Mouse (Mus musculus) frontal cortex, postnatal 36 days (tissue): Measurements from ENCODE around the gene Kirrel3.
A peak's percentile ranks its signal among the peaks of the same experiment; 100 is the strongest.

Source experiments
- DNase-seq, 2 experiments: peaks; one replicate each; pipeline ENCODE4 v3.0.0; 2022; ENCODE audit warnings: low spot score in 2 of 2

Gene Kirrel3

DNA sequence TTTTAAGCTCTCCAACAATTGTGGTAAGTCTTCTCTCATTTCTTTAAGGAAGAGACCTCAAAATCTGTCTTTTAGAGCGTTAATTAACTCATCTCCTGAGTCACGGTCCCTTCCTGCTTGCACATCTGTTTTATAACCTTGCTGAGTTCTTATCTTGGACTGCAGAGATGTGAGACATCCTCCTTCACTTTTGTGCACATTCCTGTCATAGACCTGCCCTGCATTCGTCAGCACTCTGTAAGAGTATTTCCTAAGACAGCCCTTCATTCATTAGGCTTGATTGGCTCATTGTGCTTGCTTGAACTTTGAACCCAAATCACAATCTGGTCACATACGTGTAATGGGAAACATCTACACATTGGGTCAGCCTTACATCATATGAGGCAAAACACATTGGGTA, 114.6 kb downstream of the Kirrel3 start:
- no peak for DNase-seq

DNA sequence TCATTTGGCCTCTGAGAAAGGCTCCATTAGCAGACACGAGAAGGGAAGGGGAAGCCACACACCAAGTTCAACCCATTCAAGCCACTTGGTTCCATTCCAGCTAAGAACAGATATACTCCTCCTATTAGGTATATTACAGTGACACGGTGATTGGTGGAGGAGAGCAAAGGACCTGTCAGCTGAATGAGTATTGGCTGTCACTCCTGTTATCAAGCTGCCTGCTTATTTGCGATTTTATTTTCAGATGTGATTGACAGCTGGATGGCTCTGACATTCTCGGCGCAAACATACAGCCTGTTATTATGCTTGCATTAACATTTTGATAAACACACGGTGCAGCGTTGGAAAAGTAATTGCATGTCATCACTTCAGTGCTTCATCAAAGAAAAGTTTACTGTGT, 118.1 kb downstream of the Kirrel3 start:
- no peak for DNase-seq

DNA sequence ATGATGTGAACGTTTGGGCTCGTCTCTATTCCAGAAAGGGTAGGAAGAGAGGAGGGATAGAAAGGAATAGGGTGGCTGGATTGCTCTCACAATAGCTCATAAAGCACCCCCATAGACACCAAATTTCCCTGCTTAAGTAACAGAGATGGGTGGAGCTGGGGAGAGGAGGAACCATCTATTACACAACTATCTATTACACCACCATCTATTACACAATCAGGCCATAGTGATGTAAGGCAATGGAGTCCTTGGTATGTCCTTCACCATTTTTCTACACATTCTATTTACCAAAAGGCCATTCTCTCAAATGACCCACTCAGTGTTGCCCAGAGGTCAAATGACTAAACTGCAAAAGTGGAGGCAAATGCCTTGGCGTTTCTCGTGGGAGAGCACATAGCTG, 119.2 kb downstream of the Kirrel3 start:
- DNase-seq = no peak

DNA sequence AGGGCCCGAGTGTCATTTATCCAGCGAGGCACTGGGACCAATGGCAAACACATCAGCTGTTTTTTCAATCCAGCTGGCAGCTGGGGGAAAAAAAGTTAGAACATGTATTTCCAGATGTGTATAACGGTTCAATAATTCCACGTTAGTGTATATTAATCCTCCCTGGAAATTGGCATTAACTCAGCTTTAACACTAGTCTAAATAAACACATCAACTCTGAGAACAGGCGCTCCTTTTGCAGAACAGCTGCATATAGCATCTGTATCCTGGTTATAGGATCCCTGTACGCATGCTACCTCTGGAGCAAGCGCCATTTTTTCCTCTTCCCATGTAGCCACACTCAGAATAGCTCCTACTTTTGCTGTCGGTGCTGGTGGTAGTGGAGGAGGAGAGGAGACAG, 119.8 kb downstream of the Kirrel3 start:
- no peak for DNase-seq

DNA sequence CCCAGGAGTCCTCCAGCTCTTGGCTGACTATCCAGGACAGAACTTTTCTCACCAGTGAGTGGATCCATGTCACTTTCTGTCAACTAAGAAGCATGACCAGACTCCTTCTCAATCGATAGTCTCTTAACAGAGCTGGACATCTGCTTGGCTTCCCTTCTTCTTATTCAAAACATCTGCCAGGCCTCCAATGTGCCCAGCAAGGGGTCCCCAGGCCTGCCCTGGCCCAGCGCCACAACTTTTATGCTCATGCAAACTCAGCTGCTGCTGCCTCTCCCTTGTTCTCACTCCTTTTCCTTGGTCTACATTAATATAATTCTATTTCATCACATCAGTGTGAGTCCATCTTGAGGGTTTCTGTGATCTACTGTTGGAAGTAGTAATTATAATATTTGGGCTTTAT, 122.3 kb downstream of the Kirrel3 start:
- no peak for DNase-seq

DNA sequence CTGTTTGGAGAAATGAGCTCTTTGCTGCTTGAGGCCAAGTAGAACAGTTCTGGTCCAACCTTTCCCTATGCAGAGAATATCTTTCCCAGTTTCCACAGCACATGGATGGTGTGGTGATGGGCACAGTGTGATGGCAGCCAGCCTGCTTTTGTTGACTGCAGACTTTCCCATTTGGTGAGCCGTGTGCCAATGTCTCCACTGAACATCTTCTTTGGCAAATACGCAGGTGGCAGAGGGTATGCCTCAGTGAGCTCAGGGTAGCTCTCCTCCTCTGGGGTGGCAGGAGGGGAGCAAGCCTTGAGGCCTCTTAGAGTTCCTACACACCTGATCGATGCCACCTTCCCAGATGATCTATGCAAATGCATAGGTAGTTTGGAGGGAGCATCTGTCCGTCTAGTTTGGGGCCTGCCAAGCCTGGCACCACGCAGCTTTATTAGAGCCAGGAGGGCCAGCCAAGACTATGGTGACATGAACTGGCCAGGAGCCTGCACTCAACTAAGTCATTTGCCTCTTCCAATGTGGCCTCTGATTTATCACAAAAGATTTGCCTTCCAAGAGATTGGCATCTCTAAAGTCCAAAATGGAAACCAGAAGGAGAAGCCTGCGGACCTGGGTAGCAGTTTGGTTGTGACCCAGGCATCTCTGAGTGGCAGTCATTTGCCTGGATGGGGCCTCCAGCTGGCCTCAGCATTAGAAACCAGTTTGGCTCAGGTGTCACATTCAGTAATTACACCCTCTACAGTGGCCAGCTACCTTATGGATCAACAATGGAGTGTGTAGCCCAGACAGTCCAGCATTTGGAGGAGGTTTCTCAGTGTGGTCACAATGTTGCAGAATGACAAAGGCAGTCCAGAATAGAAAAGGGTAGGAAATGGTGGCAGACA, 127.4 kb downstream of the Kirrel3 start:
- no peak for DNase-seq

DNA sequence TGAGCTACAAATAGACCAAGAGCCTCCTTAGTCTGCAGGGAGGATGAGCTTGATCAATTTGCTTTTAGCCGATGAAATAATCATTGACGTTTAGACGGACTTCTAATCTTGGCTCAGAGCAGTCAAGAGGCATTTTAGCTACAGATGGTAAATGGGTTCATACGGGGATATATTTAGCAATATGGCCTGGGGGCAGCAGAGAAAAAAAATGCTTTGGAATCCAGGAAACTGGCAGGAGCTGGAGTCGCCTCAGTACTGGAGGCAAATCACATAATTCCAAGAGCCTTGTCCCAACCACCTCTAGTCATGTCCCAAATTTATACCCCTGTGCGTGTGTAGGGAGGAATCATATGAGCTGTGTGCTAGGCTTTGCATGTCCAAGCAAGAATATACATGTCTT, 132.4 kb downstream of the Kirrel3 start:
- DNase-seq = no peak

DNA sequence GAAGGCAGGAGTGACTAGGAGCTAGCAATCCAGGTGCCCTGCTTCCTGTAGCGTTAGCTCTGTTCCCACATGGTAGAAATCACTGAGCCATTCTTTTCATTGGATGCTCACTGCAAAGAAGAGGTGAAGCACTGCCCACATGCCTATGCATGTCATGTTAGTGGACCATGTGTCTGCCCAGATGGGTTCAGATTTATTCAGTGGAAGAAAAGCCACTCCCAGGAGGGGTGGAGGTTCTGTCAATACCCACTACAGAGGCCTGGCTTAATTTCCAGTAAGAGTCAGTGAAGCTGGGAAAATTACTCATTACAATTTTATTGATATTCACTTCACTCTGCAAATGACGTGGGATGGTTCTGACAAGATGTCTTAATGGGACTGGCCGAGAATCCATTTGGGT, 134.2 kb downstream of the Kirrel3 start:
- no peak for DNase-seq

DNA sequence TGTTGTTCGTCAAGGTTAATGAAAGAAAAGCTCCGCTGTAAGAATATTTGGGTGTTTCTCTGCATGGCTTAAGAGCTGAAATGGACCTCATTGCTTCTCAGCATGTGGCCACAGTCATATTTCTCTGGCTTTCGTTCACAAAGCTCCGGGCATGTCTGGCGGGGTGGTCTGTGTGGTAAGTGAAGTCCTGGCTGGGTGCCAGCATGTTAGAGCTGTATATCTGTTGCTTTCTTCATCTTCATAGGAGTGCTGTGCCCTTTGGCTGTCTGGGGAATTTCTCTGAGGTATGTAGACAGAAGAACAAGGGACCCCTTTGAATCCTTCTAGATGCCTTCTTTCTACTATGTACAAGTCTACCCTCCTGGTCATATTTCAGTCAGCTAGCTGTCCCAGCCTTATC, 137.8 kb downstream of the Kirrel3 start:
- DNase-seq = no peak

DNA sequence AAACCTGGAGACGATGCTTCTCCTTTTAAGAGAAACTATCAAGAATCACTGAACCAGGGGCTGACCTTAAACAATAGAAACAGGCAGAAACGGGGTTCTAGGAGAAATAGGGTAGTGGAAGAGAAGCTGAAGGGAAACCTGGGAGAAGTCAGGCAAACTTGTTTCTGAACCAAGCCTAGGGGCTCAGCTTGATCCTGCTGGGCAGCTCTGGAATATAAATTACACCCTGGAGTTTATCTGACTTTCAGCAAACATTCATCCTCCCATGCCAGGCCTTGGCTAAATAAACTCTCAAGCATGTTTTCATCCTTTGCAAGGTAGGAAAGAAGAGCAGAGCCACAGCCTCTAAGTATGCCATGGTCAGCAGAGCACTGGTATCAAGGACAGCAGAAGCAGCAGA, 138.3 kb downstream of the Kirrel3 start:
- no peak for DNase-seq

DNA sequence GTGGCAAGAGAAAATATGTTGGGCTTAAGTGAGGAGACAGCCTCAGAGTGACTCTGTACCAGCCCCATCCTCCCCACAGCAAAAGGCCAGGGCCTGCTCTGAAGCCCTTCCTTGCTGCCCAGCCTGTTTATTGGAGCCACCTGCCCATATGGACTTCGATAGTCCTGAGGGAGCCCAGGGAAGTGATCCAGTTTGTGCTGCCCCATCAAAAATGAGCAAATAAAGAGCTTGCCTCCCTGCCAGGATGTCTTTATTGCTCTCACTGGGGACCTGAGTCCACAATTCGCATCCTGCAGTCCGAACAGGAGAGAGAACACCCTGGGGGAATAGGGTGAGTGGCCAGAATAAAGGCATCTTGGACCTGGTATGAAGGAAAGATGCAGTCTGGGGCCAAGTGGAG, 143.1 kb downstream of the Kirrel3 start:
- no peak for DNase-seq

DNA sequence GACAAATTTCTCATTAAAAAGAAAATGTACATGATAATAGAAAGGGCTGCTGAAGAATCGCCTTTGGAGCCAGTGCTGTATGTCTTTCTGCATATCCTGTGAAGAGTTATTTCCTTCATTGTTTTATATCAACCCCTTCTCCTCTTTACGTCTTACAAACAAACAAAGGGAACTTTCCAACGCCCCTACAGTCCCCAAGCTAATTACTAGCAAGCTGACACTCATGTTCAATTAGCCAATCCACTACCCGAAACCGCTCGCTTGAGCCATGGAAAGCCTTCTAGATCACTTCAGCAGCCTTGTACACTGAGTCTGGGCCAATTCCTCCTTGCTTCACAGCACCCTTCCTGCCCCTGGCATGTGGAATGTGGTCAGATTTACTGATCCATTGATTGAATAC, 150.0 kb downstream of the Kirrel3 start:
- no peak for DNase-seq

DNA sequence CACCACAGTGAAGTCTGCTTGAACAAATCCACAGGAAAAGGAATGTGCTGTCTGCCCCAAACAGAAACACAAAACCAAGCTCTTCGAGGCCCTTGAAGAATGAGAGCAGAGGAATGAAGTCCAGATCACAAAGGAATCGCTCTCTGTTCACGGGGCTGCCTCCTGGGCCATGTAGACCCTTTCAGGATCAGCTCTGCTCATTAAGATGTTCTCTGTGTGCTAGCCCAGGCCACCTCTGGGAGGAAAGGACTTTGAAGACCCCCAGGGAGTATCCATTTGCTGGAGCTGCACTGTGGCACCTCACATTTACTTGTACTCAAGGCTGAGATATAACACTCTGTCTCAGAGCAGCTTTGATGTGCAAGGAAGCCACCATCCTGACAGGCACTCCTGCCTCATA, 158.2 kb downstream of the Kirrel3 start:
- DNase-seq = no peak

DNA sequence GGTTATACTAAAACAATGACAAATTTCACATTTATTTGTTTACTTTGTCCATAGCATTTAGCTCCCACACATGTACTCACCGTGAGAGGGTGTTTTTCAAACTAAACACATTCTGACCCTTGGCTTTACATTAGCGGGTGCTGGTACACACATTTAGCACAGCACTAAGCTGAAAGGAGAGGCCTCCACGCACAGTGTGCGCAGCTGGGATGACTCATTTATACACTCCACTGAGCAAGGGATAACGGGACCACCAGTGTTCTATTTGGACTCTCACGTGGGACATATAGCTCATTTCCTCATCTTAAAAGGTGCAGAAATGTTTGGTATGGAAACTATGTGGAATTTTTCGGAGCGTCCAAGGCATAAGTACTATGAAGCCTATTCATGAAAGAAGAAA, 158.7 kb downstream of the Kirrel3 start:
- no peak for DNase-seq

DNA sequence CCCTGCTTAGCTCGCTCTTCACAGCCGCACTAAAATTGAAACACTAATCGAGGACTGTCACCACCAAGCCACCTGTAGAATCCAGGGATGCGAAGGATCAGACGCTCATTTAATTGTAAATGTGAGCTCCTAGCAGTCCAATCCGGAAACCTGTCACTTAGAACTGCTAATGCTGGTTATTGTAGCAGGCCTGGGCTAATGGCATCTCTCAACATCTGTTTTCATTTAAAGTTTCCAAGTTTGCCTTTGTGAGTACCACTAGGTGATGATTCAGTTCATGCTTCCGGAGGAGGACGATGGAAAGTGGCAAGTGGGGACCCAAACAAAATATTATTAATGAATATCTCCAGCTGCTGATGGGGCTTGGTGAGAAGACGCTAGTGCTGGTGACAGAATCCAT, 161.1 kb downstream of the Kirrel3 start:
- no peak for DNase-seq

DNA sequence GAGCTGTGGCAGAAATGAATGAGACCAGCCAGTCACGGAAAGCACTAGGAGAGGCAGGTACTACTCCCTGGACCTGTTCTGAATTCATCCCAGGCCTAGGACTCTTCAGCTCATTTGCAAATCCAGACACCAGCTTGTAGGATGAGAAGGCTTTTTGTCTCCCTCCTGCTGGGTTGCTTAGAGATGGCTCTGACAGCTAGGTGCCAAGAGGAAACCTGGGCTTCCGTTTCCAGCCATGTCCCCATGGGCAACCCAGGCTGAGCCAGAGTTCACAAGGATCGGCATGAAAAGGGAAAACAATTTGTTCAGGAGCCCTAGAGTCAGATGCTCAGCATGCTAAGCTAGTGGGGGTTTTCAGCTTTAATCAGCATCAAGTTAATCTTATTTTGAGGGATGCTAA, 166.6 kb downstream of the Kirrel3 start:
- no peak for DNase-seq

DNA sequence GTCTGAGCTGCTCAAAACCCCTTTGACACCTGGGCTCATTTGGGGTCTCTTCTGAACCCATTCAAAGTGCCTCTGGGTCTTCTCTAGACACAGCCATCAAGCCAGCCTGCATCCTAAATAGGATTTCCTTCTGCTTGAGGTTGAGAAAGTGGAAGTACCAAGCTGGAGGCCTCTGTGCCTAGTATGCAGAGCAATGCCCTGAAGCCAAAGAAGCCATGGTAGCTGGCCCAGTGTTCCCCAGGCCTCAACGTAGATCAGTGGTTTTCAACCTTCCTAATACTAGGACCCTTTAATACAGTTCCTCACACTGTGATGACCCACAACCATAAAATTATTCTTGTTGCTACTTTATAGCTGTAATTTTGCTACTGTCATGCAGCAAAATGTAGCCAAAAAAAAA, 167.4 kb downstream of the Kirrel3 start:
- DNase-seq = no peak

DNA sequence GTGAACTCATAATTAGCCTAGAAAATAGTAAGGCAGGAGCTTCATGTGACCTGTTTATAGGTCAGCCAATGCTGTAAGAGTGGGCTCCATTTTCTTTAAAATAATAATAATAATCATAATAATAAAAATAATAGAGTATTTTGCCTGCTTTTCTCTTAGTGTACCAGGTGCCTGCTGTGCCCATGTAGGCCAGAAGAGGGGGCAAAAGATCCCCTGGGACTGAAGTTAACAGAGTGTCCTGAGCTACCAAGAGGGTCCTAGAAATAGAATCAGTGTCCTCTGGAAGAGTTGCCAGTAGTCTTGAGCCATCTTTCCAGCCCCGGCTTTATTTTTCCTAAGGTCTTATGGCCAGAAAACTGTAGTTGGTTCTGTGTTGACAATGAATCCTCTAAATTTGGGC, 174.9 kb downstream of the Kirrel3 start:
- DNase-seq = no peak

DNA sequence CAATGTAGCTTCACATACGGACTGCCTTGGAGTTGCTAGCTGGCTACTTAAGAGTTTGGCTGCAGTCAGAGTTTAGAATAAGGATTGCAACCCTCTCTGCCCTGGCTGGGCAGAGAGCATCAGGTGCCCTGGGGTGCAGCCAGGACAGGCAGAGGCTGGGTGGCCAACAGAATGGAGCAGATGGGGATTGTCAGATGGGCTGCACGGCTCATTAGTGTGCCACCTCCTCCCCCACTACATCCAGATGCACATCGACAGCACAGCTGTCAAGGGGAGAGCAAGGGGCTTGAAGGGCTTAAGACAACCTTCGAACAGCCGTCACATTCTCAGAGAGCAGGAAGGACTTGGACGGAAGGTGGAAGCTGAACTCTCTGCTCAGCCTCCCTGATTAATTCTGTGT, 177.7 kb downstream of the Kirrel3 start:
- DNase-seq = no peak

DNA sequence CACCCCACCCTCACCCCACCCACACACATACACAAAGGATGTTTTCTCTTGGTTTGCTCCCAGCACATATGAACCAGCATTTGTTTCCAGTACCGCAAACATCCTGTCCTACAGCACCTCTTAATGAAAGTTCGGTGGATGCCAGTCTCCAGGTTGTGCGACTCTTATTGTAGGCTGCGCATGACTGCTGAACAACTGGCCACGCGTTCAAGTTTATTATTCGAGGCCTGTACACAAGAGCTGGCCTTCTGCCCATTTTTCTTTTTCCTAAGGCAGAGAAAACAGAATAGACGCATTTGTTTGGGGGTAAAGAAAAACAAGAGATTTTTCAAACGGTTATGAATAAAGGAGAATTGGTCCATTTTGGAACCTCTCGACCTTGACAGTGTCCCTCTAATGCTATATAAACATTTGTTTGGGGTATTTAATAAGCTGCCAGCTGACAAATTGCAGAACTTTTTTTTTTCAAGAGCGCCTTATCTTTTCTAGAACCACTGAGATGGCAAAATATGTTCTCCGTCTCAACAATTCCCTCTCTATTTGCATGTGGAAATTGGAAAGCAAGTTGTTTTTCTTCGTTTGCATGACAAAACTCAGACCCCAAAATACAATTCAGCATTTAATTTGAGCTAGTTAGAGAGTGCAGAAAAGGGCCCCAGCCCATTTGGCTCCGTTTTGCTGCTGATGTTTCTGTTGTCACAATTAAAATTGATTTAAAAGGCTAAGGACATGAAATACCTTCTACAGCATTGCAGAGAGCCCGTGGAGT, 179.9 kb downstream of the Kirrel3 start:
- DNase-seq = no peak

DNA sequence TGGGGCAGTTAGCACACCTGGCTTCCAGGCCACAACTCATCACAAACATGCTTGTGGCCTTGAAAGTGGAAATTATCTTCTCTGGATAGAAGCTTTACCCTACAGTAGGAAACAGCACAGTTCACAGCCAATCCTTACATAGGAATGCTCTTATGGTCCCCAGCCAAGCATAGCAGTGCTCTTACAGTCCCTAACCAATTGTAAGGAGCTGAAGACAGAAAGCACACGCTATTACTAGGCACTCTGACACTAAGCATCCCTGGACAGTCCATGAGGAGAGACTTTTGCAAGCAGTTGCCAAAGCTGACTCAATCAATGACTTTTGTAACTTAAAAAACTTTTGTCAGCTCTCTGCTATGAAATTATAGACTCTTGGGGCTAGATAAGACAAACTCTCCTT, 181.5 kb downstream of the Kirrel3 start:
- DNase-seq = no peak

DNA sequence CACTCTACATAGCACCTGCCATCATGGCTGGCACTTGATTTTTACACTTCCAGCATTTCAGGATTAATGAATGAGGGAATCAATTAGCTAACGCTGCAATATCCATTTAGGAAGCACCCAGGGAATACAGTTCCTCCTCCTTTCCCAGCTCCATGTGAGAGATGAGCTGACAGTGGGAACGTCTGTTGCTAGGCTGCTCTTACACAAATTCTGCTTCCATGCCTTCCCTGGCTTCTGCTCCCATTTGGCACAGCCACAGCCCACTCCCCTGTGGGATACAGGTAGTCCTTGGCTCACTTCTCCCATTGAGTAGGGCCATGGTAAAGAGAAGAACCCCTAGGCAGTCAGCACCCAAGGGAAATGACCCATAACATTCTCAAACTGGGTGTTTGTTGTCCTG, 185.2 kb downstream of the Kirrel3 start:
- no peak for DNase-seq

DNA sequence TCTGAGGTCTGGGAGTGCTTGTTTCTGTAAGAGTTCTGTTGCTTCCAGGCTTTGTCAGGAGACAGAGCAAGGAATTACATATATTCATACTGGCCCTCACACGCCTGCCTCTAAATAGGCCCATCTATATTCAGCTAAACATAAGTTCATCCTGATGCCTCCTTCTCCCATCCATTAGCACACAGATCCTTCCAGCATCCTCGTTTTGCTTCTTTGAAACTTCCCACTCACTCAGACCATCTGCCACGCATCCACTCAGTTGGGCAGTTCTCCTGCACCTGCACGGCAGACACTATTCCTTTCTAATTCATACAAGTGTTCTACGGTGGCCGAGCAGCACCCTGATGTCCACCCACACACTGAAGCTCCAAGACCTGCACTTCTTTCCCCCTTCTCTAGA, 201.1 kb downstream of the Kirrel3 start:
- peak in 1 of 2 experiments; percentile 67 for DNase-seq
